Mouse (Mus musculus) left cerebral cortex, adult 18-20 months (tissue): ENCODE measurements around the gene Emp2. TPM values are rescaled to one million over a fixed set of nuclear protein-coding genes. Genes with fewer than 3 reads are reported as not detected.

ENCODE experiments used
- DNase-seq, 2 experiments: peaks; one replicate each; pipeline ENCODE4 v3.0.0; 2021 to 2022; ENCODE audit warnings: low spot score in 2 of 2, mixed read lengths in 1 of 2
- microRNA-seq, 2 experiments: library from miRNA; unstranded; fragments of <30 nt; microRNA quantifications; one replicate each; pipeline ENCODE4 v1.2.0; 2021
- total RNA-seq, 2 experiments: library from RNA; stranded (reverse); gene quantifications; 2 replicates each; pipeline ENCODE4 v1.2.3; 2021

The Emp2 gene
- total RNA-seq, 2 experiments from 2014 or later, result 10.0 to 13.7 TPM

DNA sequence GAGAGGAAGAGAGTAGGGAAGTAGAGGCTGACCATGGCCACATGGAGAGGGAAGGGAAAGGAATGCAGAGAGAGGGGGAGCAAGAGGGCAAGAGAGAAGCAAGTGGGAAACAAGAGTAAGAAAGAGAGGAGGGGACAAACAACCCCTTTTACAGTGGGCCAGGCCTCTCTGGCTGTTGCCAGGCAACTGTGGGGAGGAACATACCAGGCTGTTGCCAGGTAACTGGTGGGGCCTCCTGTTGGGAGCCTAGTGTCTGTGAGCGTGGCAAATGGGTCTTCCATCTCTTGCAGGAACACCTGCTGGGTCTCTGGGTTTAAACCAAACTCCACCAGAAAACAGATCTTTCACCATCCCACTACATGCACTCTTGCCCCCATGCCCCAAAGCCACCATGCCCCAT, 59.8 kb downstream of the Emp2 start:
- no peak for DNase-seq

DNA sequence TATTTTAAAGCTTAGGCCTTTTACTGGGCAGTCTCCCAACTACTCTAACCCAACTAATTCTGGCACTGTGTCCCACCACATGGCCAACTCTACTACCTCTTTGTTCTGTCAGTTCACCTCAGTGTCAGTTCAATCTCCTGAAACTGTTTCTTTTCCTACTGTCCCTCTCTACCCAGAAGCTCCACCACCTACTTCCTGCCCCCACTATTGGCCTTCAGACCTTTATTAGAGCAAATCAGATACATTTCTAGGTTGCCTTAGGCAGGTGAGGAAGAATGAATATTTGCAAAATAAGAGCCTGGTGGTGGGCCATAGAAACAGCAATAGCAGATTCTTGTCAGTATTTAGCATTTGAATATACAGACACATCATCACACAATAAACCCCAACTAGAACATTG, 77.2 kb downstream of the Emp2 start:
- no peak for DNase-seq

Small RNA genes lying within 50 kb of the gene (microRNA-seq; reads per million reads assigned to microRNA genes)
- 0 reads per million in 2 experiments for gene Gm22932

Other genes with a start within 250 kb of the Emp2 start
- gene Rpl39l, start 143.7 kb downstream of the Emp2 start, total RNA-seq, result not detected
- gene Atf7ip2, start 121.3 kb downstream of the Emp2 start, total RNA-seq, result not detected
- gene Tekt5, start 81.5 kb upstream of the Emp2 start, total RNA-seq, result 10 to 100 TPM in 1 of 2 experiments, 1 to 10 TPM in 1; 9.0 to 10.7 TPM
- gene Nubp1, start 98.0 kb upstream of the Emp2 start, total RNA-seq, result 10 to 100 TPM; 16.3 to 18.5 TPM
- gene Tvp23a, start 133.4 kb upstream of the Emp2 start, total RNA-seq, result 10 to 100 TPM; 28.1 to 28.2 TPM
- under 1 TPM; 0.19 to 0.37 TPM for gene Ciita, start 166.1 kb upstream of the Emp2 start, total RNA-seq
- gene Dexi, start 229.1 kb upstream of the Emp2 start, total RNA-seq, result 10 to 100 TPM; 64.4 to 69.2 TPM
- gene Clec16a, start 231.4 kb upstream of the Emp2 start, total RNA-seq, result 10 to 100 TPM; 98.0 to 98.1 TPM